Mouse (Mus musculus): Measurements from ENCODE around the gene Dennd1b.

Dennd1b gene

DNA sequence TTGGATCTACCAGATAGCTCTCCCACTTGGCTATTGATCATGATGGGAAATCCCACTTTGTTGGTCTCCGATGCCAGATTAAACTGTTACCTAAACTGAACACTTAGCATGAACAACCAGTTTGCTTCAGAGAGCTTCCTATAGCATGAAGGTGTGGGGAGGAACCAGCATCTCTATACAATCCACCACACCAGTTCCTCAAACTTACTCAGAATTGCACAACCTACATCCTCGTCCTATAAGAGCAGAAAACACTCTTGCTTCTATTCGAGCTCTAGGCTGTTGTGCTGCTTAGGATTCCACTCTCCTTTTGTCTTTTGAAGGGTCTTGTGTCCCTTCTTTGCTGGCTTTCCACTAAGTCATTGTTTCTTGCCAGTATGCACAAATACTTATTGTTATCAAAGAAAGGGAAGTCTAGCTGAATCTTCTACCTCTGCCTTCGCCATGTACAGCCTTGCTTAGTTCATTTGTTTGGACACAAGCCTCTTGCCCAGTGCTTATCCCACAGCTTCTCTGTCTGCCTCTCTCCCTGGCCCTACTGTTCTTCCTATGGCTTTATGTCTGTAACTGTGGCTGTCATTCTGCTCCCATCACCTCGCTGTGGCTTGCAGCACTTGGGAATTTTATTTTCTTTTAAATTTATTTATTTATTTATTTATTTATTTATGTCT lies 52.0 kb downstream of the Dennd1b start:
- Histone ChIP-seq H3K9me3 (ENCODE audit: low read length) (no peaks in the 10 kb centered on the region), H3K36me3 (ENCODE audit: insufficient read depth, low read length) (no peaks in the 10 kb centered on the region), H3K27me3 (ENCODE audit: insufficient read depth, low read length) (no peaks in the 10 kb centered on the region), H3K4me1 (replicated peaks; ENCODE audit: low read depth, low read length) (no peaks in the 10 kb centered on the region), H3K4me3 (replicated peaks; ENCODE audit: low read length) (no peak overlapping the region)
- TF ChIP-seq NANOG (IDR thresholded peaks at IDR 0.05; ENCODE audit: borderline replicate concordance, low read length) (no peak), CTCF (conservative IDR thresholded peaks at IDR 0.05; ENCODE audit: low read length) (no peak), POU5F1 (IDR thresholded peaks at IDR 0.05; ENCODE audit: borderline replicate concordance, low read length) (no peak)

DNA sequence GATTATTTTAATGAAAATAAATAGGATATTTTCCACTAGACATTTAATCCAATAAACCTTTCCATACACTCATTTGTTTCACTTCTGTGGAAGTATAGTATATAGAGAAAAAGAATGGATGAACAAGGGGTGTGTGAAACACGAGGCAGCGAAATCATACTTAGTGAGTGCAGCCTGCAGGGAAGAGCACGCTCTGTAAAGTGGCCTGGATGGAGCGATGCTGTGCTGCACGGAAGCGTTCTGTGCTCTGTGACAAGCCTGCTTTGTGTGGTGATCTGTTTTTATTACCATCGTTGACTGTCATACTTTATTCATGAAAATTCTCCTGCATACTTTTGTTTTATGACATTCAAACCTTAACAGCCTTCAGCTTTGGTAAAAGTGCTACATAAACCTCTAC lies 58.1 kb downstream of the Dennd1b start:
- Histone ChIP-seq H3K4me1 (replicated peaks; ENCODE audit: low read depth, low read length) (no peaks in the 10 kb centered on the region), H3K9me3 (ENCODE audit: low read length) (no peaks in the 10 kb centered on the region), H3K27me3 (ENCODE audit: insufficient read depth, low read length) (no peaks in the 10 kb centered on the region), H3K4me3 (replicated peaks; ENCODE audit: low read length) (no peak overlapping the region), H3K36me3 (ENCODE audit: insufficient read depth, low read length) (no peaks in the 10 kb centered on the region)
- TF ChIP-seq CTCF (conservative IDR thresholded peaks at IDR 0.05; ENCODE audit: low read length) (no peak), NANOG (IDR thresholded peaks at IDR 0.05; ENCODE audit: borderline replicate concordance, low read length) (no peak), POU5F1 (IDR thresholded peaks at IDR 0.05; ENCODE audit: borderline replicate concordance, low read length) (no peak)

DNA sequence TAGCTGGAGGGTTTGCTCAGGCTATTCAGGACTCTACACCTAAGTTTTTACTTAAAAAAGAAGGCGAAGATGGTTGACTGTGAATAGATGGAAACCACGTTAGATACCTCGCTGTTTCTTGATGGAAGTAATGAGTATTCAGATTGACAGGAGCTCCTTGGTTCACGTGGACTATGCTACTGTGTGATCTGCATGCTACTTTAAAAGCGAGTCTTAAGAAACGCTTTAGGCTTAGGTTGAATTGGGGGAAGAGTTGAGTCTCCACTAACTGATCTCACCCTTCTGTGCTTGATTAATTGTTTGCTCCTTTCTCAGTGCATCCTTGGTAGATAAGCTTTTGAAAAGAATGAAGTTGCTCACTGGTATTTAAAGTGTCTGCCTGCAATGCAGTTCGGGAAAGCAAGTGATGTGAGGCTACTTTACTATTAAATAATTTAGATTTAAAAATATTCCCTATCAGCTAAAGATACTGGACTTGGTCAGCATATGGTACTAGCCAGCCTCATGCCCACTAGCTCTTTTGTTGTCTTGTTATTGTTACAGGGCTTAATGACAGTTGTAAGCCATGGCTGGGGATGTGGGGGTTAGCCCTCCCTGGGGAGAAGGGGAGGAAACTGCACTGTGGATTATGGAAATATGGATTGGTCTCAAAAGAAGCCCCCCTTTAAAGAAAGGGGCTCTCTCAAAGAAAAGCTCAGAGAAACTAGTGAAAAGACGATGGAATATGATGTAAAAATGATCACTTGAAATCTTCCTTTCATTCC lies 62.8 kb downstream of the Dennd1b start:
- H3K27me3 ChIP-seq (ENCODE audit: insufficient read depth, low read length): no peaks in the 10 kb centered on the region
- no peaks in the 10 kb centered on the region for H3K36me3 ChIP-seq (ENCODE audit: insufficient read depth, low read length)
- H3K4me3 ChIP-seq (replicated peaks; ENCODE audit: low read length): no peak overlapping the region
- TF ChIP-seq POU5F1 (IDR thresholded peaks at IDR 0.05; ENCODE audit: borderline replicate concordance, low read length) (no peak), NANOG (IDR thresholded peaks at IDR 0.05; ENCODE audit: borderline replicate concordance, low read length) (no peak), CTCF (conservative IDR thresholded peaks at IDR 0.05; ENCODE audit: low read length) (no peak)
- H3K9me3 ChIP-seq (ENCODE audit: low read length): no peaks in the 10 kb centered on the region
- no peaks in the 10 kb centered on the region for H3K4me1 ChIP-seq (replicated peaks; ENCODE audit: low read depth, low read length)

DNA sequence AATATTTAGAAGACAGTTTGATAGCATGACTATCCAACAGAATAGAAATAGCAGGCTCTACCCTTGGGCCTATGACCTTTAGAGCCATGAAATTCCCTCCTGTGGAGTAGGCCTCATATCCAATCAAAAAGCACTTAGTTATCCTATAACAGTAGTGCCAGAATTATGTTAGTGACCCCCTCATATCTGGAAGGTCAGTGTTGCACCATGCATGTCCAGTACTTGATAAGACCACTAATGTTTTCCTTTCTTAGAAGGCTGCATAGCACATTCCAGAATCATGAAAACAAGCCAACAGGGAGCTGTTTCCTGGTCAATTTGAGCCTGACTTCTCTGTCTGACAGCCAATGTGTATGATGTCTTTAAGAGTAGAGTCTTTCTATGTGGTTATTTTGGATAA lies 66.3 kb downstream of the Dennd1b start:
- no peaks in the 10 kb centered on the region for H3K9me3 ChIP-seq (ENCODE audit: low read length)
- H3K4me1 ChIP-seq (replicated peaks; ENCODE audit: low read depth, low read length): no peaks in the 10 kb centered on the region
- H3K36me3 ChIP-seq (ENCODE audit: insufficient read depth, low read length): no peaks in the 10 kb centered on the region
- no peak overlapping the region for H3K4me3 ChIP-seq (replicated peaks; ENCODE audit: low read length)
- TF ChIP-seq POU5F1 (IDR thresholded peaks at IDR 0.05; ENCODE audit: borderline replicate concordance, low read length) (no peak), NANOG (IDR thresholded peaks at IDR 0.05; ENCODE audit: borderline replicate concordance, low read length) (no peak)
- no peaks in the 10 kb centered on the region for H3K27me3 ChIP-seq (ENCODE audit: insufficient read depth, low read length)

DNA sequence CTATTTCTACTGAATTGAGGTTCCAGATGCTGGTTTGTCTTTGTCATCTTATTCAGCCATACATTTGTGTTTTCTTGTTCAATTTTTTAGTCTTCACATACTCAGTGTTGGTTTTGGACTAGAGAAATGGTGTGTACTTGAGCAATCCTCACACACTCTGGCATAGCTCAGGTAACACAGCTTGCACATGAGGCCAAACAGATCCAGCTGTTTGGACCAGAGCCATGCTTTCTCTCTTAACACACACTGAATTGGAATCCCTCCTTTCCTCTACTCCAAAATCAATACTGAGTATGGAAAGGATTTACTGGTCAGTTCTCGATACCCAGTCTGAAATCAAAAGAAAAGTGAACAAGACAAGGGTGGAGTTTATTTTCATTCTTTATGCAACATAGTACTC lies 69.2 kb downstream of the Dennd1b start:
- Histone ChIP-seq H3K4me3 (replicated peaks; ENCODE audit: low read length) (no peak overlapping the region), H3K36me3 (ENCODE audit: insufficient read depth, low read length) (no peaks in the 10 kb centered on the region), H3K4me1 (replicated peaks; ENCODE audit: low read depth, low read length) (no peaks in the 10 kb centered on the region), H3K27me3 (ENCODE audit: insufficient read depth, low read length) (no peaks in the 10 kb centered on the region), H3K9me3 (ENCODE audit: low read length) (no peaks in the 10 kb centered on the region)
- TF ChIP-seq CTCF (conservative IDR thresholded peaks at IDR 0.05; ENCODE audit: low read length) (no peak), POU5F1 (IDR thresholded peaks at IDR 0.05; ENCODE audit: borderline replicate concordance, low read length) (no peak), NANOG (IDR thresholded peaks at IDR 0.05; ENCODE audit: borderline replicate concordance, low read length) (no peak)

DNA sequence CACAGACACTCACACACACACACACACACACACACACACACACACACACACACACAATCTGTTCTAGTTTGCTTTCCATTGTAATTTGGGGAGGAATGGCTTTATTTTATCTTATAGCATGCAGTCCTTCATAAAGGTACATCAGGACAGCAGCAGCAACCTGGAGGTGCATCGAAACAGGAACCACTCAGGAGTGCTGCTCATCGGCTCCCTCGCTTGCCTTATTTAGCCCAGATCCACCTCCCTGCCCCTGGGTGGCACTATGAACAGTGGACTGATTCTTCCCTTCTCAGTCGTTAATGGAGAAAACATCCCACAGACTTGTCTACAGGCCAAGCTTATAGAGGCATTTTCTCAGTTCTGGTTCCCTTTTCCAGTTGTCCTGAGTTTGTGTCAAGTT lies 71.9 kb downstream of the Dennd1b start:
- H3K36me3 ChIP-seq (ENCODE audit: insufficient read depth, low read length): no peaks in the 10 kb centered on the region
- no peaks in the 10 kb centered on the region for H3K9me3 ChIP-seq (ENCODE audit: low read length)
- no peak for TF ChIP-seq CTCF (conservative IDR thresholded peaks at IDR 0.05; ENCODE audit: low read length)
- no peak for TF ChIP-seq NANOG (IDR thresholded peaks at IDR 0.05; ENCODE audit: borderline replicate concordance, low read length)
- no peak for TF ChIP-seq POU5F1 (IDR thresholded peaks at IDR 0.05; ENCODE audit: borderline replicate concordance, low read length)
- H3K4me1 ChIP-seq (replicated peaks; ENCODE audit: low read depth, low read length): peaks cover 6% of the 10 kb centered on the region
- no peak overlapping the region for H3K4me3 ChIP-seq (replicated peaks; ENCODE audit: low read length)
- no peaks in the 10 kb centered on the region for H3K27me3 ChIP-seq (ENCODE audit: insufficient read depth, low read length)

DNA sequence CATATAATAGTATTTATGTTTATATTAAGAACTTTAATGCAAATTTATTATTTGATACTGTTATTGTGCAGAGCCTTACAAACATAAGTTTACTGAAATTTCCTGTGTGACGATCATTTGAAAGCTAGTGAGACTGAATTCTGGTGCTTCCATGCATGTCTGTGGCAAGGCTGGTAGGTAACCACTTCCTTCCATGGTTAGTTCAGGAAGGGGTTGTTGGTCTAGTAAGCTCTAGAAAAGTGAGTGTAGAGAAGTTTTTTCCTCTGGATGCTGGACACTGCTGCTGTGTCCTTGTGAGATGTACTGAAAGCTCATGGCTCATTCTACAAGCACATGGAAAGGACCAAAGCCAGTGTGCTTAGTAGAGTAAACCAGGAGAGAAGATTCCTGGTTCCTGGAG lies 73.1 kb downstream of the Dennd1b start:
- Histone ChIP-seq H3K4me1 (replicated peaks; ENCODE audit: low read depth, low read length) (peaks cover 6% of the 10 kb centered on the region), H3K9me3 (ENCODE audit: low read length) (no peaks in the 10 kb centered on the region), H3K27me3 (ENCODE audit: insufficient read depth, low read length) (no peaks in the 10 kb centered on the region), H3K36me3 (ENCODE audit: insufficient read depth, low read length) (no peaks in the 10 kb centered on the region), H3K4me3 (replicated peaks; ENCODE audit: low read length) (no peak overlapping the region)
- no peak for TF ChIP-seq NANOG (IDR thresholded peaks at IDR 0.05; ENCODE audit: borderline replicate concordance, low read length)
- no peak for TF ChIP-seq POU5F1 (IDR thresholded peaks at IDR 0.05; ENCODE audit: borderline replicate concordance, low read length)
- no peak for TF ChIP-seq CTCF (conservative IDR thresholded peaks at IDR 0.05; ENCODE audit: low read length)

DNA sequence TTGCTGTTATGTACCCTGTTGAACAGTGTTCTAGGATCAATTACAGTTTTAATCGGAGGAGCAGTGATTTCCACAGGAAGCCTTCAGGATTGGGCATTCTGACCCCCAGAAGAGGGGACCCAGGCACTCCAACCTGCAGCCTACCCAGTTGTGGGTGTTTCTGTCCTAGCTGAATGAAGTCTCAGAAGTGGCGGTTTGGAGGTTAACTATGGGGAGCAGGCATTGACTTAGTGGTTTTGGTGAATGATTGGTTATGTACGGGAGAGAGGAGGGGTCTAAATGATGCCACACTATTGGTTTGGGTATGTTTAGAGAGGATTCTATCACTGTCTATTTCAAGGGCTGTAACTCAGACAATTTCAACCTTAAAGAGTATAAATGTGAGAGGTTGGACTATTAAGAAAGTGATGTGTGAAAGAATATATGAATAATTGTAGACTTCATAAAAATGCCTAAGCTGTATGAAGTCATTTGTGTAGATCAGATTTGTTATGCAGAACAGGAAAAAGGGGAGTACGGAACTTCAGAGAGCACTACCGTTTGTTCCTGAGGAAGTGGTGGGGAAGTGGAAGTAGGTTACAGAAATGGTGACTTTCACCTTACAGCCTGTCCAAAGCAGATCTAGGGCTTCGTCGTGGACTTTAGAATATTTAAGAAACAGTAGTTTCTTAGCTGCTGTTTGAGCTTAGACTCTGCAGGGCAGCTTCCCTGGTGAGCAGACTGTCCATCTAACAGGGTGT lies 73.7 kb downstream of the Dennd1b start:
- Histone ChIP-seq H3K4me1 (replicated peaks; ENCODE audit: low read depth, low read length) (peaks cover 6% of the 10 kb centered on the region), H3K4me3 (replicated peaks; ENCODE audit: low read length) (no peak overlapping the region), H3K27me3 (ENCODE audit: insufficient read depth, low read length) (no peaks in the 10 kb centered on the region), H3K9me3 (ENCODE audit: low read length) (no peaks in the 10 kb centered on the region), H3K36me3 (ENCODE audit: insufficient read depth, low read length) (no peaks in the 10 kb centered on the region)
- TF ChIP-seq POU5F1 (IDR thresholded peaks at IDR 0.05; ENCODE audit: borderline replicate concordance, low read length) (no peak), NANOG (IDR thresholded peaks at IDR 0.05; ENCODE audit: borderline replicate concordance, low read length) (no peak), CTCF (conservative IDR thresholded peaks at IDR 0.05; ENCODE audit: low read length) (no peak)

Data from E14TG2a.4 (cell line).